Mouse (Mus musculus): ENCODE results near the gene Dot1l.
A peak's percentile ranks its signal among the peaks of the same experiment; 100 is the strongest.
"Not testable (repeated sequence)": the region's sequence is repeated elsewhere in the genome, so short reads cannot be mapped to it uniquely, and the experiment has no call there.

The Dot1l gene

DNA sequence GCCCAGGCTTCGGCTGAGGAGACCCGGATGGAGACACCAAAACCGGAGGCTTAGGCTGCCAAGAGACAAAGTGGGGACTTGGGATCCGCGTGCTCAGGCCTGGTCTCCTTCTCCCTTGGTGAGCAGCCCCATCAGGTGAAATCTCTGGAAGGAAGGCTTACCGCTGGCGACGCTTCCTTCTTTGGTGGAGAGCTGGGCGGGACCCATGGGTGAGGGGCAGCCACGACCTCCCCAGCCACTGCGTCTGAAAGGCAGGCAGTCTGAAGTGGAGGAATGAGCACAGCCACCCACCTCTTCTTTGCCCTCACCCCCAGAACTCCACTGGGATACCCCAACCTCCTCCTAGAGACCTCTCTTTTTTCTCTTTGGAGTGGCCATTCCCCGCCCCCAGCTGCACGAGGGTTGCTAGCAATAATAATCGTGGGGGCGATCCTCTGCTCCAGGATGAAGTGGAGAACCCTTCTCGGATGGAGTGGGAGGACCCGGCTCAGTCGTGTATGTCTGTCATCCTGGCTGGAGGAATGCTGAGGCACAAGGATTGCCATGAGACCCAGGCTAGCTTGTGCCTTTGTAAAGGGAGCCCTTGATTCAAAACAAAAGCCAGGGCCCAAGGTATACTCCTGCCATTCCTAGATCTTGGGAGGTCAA is 54.1 kb downstream of the Dot1l start:
- peak; percentile 41 for DNase-seq (ENCODE audit: low spot score)

DNA sequence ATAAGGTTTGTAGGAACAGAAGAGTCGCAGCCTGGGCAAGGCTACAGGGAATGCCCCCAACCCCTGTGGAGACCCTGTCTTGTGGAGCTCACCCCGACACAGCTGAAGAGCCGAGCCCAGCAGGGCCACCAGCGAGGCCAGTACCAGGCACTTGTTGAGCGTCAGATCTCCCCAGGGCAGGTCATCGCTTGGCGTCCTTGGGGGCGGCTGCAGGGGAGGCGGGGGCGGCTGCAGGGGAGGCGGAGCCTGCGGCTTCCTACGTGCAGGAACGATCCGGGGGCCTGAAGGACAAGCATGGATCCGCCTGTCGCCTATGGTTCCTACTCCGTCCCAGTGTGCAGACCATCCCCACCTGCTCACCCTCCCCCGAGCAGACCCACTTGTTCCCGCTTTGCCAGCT is 55.1 kb downstream of the Dot1l start:
- DNase-seq (ENCODE audit: low spot score), result peak; percentile 29

DNA sequence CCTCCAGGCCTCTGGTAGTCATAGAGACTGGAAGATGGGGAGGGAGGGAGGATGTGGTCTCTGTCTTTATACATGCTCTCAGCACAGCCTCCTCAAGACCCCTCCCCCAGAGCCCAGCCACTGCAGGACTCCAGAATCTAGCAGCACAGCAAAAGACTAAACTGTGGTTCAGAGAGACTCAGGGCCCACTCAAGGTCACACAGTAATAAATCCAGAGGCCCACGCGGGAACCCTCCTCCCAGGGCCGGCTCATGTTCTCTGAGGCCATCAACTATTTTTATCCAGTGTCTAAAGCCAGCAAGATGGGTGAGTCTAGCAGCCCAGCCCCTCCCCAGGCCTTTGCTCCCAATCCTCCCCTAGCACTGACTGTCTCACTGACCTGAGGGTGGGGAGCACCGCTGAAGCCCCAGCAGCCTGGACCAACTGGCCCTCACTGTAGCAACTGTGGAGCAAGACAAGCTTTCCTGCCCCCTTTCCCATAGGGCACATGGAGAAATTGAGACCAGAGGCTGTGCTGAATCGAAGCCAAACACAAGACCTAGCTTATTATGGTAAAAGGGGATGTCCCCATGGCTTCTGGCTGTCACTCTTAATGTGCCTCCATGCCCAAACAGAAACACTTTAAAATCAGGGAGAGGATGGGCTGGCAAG is 57.5 kb downstream of the Dot1l start:
- no peak for DNase-seq (ENCODE audit: low spot score)

DNA sequence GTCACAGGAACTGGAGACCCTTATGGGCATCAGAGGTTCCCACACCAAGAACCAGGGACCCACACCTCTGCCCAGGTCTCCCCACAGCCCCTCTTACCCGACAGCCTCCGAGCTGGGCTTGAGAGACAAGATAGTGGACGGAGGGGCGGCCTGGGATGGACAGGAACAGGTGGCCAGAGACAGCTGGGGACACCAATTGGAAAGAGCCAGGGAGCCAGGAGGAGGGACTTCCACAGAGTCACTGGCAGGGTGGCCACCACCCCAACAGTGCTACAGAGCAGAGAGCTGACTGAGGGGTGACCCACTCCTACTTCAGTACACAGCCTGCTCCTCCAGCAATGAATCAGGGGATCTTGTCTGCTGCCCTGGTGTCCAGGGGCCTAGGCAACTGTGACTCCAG is 58.4 kb downstream of the Dot1l start, which contains the start of gene Jsrp1:
Gene Jsrp1, minus strand, starts transcription at position 133 of the 400 bp plus-strand sequence.
- no peak for DNase-seq (ENCODE audit: low spot score)

DNA sequence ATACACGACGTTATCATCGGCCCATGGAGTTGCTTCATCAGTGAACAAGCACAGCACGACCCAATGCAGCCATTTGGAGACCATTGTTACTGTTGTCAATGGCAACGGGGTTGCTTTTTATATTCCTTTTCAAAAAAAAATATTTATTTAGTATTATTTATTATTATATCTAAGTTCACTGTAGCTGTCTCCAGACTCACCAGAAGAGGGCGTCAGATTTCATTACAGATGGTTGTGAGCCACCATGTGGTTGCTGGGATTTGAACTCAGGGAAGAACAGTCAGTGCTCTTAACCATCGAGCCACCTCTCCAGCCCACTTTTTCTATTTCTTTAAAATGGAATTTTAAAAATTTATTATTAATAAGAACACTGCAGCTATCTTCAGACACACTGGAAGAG is 59.8 kb downstream of the Dot1l start:
- DNase-seq (ENCODE audit: low spot score), result no peak

DNA sequence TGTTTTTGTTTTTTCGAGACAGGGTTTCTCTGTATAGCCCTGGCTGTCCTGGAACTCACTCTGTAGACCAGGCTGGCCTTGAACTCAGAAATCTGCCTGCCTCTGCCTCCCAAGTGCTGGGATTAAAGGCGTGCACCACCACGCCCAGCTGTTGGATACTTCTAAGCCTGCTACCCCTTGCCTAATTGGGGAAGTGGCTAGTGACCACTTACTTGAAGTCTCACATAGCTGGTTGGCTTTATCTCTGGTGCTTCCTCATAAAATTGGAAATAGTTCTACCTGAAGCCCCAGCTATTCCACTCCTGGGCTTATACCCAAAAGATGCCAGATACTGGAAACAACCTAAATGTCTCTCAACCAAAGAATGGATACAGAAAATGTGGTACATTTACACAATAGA is 61.3 kb downstream of the Dot1l start:
- not testable (repeated sequence) for DNase-seq (ENCODE audit: low spot score)

DNA sequence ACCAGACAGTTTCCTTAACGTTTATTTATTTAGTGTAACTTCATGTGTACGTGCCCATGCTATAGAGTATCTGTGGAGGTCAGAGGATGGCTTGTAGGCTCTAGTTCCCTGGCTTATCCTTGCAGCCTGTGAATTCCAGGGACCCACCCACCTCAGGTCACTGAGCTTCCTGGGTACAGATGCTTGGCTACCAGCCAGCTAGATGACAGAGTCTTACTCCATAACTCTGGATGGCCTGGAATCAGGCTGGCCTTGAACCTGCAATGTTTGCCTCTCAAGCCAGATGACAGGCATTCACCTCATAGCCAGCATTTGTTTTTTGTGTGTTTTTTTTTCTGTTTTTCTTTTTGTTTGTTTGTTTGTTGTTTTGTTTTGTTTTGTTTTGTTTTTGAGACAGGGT is 62.2 kb downstream of the Dot1l start:
- DNase-seq (ENCODE audit: low spot score), result no peak

DNA sequence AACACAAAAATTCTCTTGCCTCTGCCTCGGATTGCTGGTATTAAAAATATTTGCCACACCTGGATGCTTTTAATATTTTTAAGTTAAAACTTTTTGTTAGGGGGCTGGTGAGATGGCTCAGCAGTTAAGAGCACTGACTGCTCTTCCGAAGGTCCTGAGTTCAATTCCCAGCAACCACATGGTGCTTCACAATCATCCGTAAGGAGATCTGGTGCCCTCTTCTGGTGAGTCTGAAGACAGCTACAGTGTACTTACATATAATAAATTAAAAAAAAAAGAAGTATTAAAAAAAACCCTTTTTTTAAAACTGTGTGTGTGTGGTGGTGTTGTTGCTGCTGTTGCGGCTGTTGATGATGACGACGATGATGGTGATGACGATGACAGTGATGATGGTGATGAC is 62.9 kb downstream of the Dot1l start:
- DNase-seq (ENCODE audit: low spot score), result not testable (repeated sequence)

DNA sequence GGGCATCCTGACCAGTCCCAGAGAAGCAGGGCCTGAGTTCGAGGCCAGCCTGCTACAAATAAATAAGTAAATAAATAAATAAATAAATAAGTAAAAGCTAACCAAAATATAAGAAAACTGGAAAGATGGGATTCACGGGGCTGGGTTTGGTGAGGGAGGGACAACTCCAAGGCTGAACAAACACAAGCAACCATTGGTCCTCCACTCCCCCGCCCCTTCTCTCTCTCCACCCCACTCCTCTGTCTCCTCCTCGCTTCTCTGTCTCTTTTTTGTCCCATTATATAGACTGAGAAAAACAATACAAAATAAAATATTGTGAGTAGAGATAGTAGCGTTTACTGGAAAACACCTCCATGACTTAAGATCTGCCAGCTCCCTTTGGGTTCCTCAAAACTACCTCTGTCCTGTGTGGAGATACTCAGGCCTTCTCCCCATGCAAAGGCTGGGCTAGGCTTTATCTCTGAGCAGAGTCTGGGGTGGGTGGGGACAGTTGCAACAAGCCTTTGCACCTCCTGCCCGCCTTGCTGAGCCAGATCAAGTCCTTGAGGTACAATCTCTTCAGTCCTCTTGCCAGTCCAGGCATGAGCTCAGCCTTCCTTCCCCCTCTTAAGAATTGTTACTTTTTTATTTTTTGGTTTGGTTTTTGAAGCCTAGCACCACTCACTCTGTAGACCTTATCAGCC is 63.7 kb downstream of the Dot1l start:
- DNase-seq (ENCODE audit: low spot score), result no peak

DNA sequence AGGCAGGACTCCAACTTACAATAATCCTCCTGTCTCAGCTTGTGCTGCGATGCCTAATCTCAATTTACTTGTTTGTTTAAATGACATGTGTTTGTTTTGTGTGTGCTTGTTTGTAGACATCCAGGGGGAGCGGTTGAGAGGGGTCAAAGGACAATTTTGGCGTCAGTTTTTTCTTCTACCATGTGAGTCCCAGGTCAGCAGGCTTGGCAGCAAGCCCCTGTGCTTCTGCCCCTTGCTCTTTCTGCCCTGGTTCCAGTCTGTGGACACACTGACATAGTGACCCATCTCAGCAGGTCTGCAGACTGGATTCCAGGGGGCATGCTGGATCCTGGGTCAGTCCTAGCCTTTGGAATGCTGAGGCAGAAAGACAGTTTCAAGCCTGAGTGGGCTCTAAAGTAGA is 64.4 kb downstream of the Dot1l start:
- DNase-seq (ENCODE audit: low spot score), result no peak

DNA sequence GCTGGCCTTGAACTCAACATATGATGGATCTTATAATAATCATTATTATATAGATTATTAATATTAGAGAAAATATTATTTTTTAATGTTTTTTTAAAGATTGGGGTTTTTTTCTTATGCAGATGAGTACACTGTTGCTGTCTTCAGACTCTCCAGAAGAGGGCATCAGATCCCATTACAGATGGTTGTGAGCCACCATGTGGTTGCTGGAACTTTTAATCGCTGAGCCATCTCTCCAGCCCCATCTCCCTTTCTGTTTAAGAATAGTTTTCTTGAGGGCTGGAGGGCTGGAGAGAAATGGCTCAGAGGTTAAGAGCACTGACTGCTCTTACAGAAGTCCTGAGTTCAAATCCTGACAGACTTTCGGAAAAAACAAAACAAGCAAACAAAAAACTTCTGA is 67.0 kb downstream of the Dot1l start:
- peak; percentile 54 for DNase-seq (ENCODE audit: low spot score)

DNA sequence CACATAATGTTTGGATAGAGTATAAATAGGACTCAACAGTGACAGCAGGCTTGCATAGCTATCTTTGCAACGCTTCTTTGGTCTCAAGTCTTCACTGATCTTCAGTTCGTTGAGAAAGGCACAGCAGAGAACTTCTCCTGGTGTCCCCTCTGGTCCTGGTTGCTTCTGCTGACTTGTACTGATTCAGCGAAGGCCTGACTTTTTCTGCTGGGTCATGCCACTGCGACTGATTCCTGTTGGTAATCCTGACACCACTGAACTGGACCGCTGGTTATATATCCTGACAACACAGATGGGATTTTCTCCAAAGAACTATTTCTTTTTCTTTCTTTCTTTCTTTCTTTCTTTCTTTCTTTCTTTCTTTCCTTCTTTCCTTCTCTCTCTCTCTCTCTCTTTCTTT is 67.5 kb downstream of the Dot1l start:
- no peak for DNase-seq (ENCODE audit: low spot score)

DNA sequence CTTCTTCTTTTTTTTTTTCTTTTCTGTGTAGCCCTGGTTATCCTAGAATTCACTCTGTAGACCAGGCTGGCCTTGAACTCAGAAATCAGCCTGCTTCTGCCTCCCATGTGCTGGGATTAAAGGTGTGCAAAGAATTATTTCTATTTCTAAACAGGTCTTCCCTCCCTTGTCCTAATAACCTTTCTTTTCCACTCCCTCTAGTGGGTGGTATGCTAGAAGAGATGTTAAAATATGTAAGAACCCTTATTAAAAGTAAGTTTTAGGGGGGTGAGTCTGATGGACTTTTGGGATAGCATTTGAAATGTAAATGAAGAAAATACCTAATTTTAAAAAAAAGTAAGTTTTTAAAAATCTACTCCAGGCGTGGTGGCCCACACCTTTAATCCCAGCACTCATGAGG is 68.3 kb downstream of the Dot1l start:
- DNase-seq (ENCODE audit: low spot score), result no peak

DNA sequence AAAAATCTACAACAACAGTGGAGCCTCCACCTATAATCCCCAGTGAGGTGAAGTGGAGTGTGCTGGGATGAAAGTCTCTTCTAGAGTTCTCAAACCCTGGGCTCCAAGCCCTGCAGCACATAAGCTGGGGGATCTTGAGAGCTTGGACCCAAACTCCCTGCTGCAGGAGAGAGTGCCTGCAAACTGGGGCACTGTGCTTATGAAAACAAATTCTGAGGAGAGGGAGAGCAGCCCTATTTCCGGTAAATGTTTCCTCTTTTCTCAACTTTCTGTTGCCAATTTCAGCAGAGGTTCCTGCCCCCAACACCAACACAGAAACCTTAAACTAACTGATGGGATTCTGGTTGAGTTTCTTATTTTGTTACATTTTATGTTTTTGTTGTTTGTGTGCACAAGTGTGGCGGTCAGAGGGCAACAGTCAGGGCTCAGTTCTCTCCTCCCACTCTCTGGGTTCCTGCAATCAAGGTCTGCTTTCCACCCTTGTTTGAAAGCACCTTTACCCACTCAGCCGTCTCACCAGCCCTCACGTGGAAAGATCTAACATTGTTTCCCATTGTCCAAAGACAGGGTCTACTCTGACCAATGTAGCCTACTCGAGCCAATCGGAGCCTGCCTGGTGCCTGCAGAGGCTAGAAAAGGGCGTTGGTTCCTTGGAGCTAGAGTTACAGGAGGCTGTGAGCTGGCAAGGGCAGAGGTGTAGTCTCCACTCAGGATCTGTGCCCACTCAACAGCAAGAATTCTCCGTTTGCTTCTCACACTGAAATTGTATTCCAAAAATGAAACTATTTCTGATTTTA is 69.0 kb downstream of the Dot1l start:
- DNase-seq (ENCODE audit: low spot score), result no peak

DNA sequence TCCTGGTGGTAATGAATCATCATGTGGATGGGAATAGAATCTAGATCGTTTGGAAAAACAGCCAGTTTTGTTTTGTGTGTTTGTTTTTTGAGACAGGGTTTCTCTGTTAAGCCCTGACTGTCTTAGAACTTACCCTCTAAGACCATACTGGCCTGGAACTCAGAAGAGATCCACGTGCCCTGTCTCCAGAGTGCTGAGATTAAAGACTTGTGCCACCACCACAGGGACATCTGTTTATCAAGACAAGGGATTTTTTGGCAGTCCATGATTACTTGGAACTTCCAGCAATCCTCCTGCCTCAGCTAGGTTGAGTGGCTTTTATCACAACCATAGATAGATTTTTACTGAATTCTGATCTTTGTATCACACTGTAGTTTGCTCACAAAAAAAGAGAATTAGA is 69.8 kb downstream of the Dot1l start:
- DNase-seq (ENCODE audit: low spot score), result no peak

DNA sequence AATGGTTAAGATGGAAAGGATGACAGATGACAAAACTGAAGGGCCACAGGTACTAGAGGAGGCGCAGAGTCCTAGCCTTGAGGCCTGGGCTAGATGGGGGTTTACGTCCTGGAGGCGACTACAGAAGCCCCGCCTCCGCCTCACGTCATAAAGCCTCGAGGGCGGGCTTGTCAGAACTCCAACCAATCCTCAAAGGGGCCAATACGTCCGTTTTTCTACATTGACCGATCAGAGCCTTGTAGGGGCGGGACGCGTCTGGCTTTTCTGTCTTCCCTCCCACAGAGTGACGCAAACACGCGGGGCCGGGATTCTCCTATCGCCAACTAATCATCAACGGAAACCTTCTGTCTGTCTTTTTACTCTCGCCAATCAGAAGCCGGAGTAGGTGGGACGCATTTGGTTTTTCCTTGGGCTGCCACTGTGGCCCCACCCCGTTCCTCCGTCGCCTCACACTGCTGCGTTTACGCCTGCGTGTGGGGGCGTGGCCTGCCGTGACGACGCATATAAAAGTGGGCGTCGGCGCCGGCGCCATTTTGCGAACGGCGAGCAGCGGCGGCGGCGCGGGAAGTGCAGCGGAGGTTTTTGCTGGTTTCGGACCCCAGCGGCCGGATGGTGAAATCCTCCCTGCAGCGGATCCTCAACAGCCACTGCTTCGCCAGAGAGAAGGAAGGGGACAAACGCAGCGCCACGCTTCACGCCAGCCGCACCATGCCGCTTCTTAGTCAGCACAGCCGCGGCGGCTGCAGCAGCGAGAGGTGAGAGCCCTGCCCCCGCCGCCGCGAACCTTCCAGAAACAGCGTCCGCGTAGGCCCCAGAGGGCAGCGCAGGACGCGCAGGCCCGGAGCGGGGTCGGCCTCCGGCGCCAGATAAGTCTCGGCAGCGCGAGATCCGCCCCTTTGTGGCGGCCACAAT is 71.4 kb downstream of the Dot1l start, which contains the start of gene Oaz1:
Gene Oaz1, plus strand, starts transcription at position 506 of the 912 bp plus-strand sequence.
- DNase-seq (ENCODE audit: low spot score), result peak; percentile 99

DNA sequence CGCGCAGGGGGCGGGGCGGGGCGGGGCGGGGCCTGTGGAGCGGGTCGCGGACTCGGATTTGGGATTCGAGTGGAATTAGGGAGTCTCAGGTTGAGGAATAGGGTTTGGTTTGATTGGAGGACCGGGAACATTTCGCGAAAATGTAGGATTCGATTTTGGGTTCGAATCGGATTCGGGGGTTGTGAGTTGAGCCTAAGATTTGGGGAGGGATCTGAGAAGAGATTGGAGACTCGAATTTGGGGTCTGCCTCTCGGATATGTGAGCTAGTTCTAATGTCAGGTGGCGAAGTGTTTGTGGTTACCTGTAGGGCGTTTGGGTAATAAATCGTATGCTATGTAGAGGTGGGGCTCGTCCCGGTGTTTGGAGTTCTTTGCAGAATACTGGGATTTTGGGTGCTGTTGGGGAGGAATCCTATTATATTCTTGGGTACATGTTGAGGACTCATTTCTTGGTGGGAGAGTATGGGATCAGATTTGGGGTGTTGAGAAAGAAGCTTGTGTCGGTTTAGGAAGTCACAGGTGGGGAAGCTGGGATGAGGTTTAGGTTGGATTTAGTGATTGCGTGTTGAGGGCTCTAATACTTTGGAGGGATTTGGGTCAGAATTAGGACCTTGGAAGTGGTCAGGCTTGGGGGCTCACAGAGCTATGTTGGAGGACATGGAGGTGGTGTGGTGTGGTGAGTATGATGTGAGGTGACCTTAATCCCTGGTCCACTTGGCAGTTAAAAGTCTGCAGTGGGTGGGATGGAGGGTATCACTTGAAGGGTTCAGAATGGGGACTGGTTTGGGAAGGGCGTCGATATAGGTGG is 72.3 kb downstream of the Dot1l start:
- DNase-seq (ENCODE audit: low spot score), result no peak

DNA sequence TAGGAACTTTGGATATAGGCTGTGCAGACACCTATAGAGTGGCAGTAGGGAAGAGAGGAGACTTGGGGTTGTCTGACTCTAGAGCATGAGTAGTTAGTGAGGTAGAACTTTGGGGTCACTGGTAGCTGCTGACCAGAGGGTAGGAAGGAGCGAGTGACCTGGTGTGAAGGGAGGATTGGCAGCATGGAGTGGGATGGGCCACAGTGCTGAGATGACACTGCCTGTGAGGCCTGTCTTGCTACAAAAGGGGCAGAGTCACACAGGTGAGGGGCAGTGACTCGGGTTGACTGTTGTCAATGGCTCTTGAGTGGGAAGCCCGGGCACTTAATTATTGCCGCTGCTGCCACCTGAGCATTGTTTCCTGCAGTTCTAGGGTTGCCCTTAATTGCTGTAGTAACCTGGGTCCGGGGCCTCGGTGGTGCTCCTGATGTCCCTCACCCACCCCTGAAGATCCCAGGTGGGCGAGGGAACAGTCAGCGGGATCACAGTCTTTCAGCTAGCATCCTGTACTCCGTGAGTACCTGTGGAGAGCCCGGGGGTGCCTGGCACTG is 72.9 kb downstream of the Dot1l start:
- no peak for DNase-seq (ENCODE audit: low spot score)

DNA sequence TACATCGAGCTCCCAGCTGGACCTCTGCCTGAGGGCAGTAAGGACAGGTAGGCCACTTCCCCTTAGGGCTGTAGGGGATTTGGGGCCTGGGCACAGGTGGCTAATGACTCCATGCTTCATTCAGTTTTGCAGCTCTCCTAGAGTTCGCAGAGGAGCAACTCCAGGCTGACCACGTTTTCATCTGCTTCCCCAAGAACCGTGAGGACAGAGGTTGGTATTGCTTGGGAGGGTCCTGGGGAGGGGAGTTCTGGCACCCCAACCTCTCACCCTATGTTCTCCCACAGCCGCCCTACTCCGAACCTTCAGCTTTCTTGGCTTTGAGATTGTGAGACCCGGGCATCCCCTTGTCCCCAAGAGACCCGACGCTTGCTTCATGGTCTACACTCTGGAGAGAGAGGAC is 73.6 kb downstream of the Dot1l start:
- DNase-seq (ENCODE audit: low spot score), result not testable (repeated sequence)

Measured in embryo, embryonic 10 days (tissue).